ENCODE assay signal across 1 mouse cellular context in the genomic region with DNA sequence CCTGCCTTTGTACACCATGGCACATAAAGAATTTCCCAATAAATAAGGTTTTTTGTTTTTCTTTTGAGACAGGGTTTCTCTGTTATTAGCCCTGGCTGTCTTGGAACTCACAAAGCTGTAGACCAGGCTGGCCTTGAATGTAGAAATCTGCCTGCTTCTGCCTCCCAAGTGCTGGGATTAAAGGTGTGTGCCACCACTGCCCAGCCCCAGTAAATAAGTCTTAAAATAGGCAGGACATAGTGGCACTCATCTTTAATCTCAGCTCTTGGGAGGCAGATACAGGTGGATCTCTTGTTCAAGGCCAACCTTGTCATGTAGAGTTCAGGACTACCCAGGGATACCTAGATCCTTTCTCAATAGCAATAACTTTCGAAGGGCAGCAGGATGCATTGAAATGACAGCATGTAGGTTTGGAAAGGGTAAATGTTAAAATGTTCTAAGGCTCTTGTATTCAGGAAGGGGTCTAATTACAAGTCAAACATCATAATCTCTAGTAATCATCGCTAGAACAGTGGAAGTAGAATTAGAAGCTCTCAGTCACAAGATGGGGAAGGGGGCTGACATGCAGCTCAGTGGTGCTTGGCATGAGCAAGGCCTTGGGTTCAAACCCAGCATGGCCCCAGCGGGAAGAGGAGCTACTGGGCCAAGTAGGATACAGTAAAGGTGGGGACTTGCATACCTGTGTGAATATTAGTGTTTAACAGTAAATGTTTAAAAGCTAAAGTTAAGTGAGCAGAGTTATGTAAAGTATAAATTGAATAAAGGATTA.
TF ChIP-seq lines count a peak whose summit lies in the region.

No protein-coding gene starts in this region.

TF ChIP-seq in CH12.LX, 34 proteins besides CTCF, POLR2A, EP300 and RAD21 (continued from another document):
- no peak; the same call in 1 of the 2 replicates for TF ChIP-seq SIN3A (IDR thresholded peaks at IDR 0.05; ENCODE audit: low read length)
